Mouse (Mus musculus) heart, adult 2 months (tissue): ENCODE results near the gene Cend1.
A peak's percentile ranks its signal among the peaks of the same experiment; 100 is the strongest.

Source experiments
- CTCF ChIP-seq: fragments of 200-600 bp; IDR thresholded peaks from 2 replicates; pipeline ENCODE4 v1.8.1; 2022; ENCODE audit warnings: antibody characterized with exemption, mild to moderate bottlenecking, moderate library complexity
- EP300 ChIP-seq: fragments of 200-500 bp; IDR thresholded peaks from 2 replicates; pipeline ENCODE4 v1.6.1; 2011; ENCODE audit warnings: low read depth, low read length, control low read depth; ENCODE audit not compliant: insufficient read depth
- POLR2A ChIP-seq: fragments of 200-500 bp; IDR thresholded peaks from 2 replicates; pipeline ENCODE4 v1.6.1; 2011; ENCODE audit warnings: mild to moderate bottlenecking, low read depth, low read length, control low read depth; ENCODE audit not compliant: insufficient read depth

GRCm38 (mm10) chr7:141408833-141409232 is 20.5 kb downstream of the Cend1 start:
- TF ChIP-seq CTCF (peak; percentile 99), POLR2A (0 out of 2 replicates have a peak, but pooled peaks have one; percentile 24), EP300 (peak; percentile 74; the same call in 1 of the 2 replicates)
